Mouse (Mus musculus) G1E (cell line): Measurements from ENCODE around the gene Mmgt2.

Experiments
- CTCF ChIP-seq: IDR thresholded peaks from 2 replicates; pipeline ENCODE4 v1.5.1; 2012; ENCODE audit warnings: low read depth, low read length, inconsistent platforms, mixed read lengths
- POLR2AphosphoS5 ChIP-seq: IDR thresholded peaks from 2 replicates; pipeline ENCODE4 v1.6.1; 2012; ENCODE audit warnings: low read depth, low read length, inconsistent platforms; ENCODE audit not compliant: insufficient replicate concordance
- TAL1 ChIP-seq: conservative IDR thresholded peaks from 2 replicates; pipeline ENCODE4 v1.6.1; 2012; ENCODE audit warnings: low read depth, low read length, inconsistent platforms, mixed read lengths

GRCm38 (mm10) chr11:62699749-62700148 lies 51.3 kb downstream of the Mmgt2 start:
- TF ChIP-seq CTCF, result no peak
- no peak for TF ChIP-seq TAL1
- no peak for TF ChIP-seq POLR2AphosphoS5
